Mouse (Mus musculus) limb, embryonic 13.5 days (tissue): ENCODE data around the gene Amigo2. TPM values are rescaled to one million over a fixed set of nuclear protein-coding genes. Genes with fewer than 3 reads are reported as not detected.
A peak's percentile ranks its signal among the peaks of the same experiment; 100 is the strongest.
"Not testable (repeated sequence)": the region's sequence is repeated elsewhere in the genome, so short reads cannot be mapped to it uniquely, and the experiment has no call there.

Experiments used
- ATAC-seq: fragments of 200-750 bp; cut with Nextera tagmentation; 2 replicates; pipeline ENCODE4 v1.8.0; 2017; ENCODE audit warnings: low read depth, moderate number of reproducible peaks, moderate TSS enrichment; ENCODE audit not compliant: low FRiP score
- H3K27ac ChIP-seq: fragments of 300-500 bp; sonication (generic); 2 replicates; pipeline ENCODE4 v1.5.1; 2015; ENCODE audit warnings: inconsistent platforms, mild to moderate bottlenecking, moderate library complexity
- H3K27me3 ChIP-seq: fragments of 300-500 bp; sonication (generic); 2 replicates; pipeline ENCODE4 v1.6.1; 2015; ENCODE audit warnings: mild to moderate bottlenecking, inconsistent platforms
- H3K36me3 ChIP-seq: fragments of 300-500 bp; sonication (generic); 2 replicates; pipeline ENCODE4 v1.6.1; 2015; ENCODE audit warnings: inconsistent platforms, mild to moderate bottlenecking, moderate library complexity
- H3K4me1 ChIP-seq: fragments of 300-500 bp; sonication (generic); 2 replicates; pipeline ENCODE4 v1.6.1; 2015; ENCODE audit warnings: inconsistent platforms
- H3K4me2 ChIP-seq: fragments of 300-500 bp; sonication (generic); replicated peaks from 2 replicates; pipeline ENCODE4 v1.6.1; 2015; ENCODE audit warnings: inconsistent platforms, mild to moderate bottlenecking, moderate library complexity
- H3K4me3 ChIP-seq: fragments of 300-500 bp; sonication (generic); 2 replicates; pipeline ENCODE4 v1.5.1; 2015; ENCODE audit warnings: moderate library complexity, mild to moderate bottlenecking, inconsistent platforms
- H3K9ac ChIP-seq: fragments of 300-500 bp; sonication (generic); 2 replicates; pipeline ENCODE4 v1.6.1; 2015; ENCODE audit warnings: mild to moderate bottlenecking, inconsistent platforms
- H3K9me3 ChIP-seq: fragments of 300-500 bp; sonication (generic); 2 replicates; pipeline ENCODE4 v1.6.1; 2016; ENCODE audit warnings: inconsistent platforms
- WGBS: fragments of 180-500 bp; shearing (Covaris S2); methylation state at CpG from one replicate; pipeline ENCODE4 v1.1.7; 2015; 5-methylcytosine and 5-hydroxymethylcytosine counted together
- polyA plus RNA-seq: library from polyadenylated mRNA; unstranded; fragments of >200 nt; fragmentation: Nextera tagmentation; extraction: Ambion mirVana; gene quantifications from 2 replicates; pipeline ENCODE4 v1.2.1, GENCODE M21; 2015

Gene Amigo2
- polyA plus RNA-seq, 1 experiment from 2014 or later, result 6.7 TPM

DNA sequence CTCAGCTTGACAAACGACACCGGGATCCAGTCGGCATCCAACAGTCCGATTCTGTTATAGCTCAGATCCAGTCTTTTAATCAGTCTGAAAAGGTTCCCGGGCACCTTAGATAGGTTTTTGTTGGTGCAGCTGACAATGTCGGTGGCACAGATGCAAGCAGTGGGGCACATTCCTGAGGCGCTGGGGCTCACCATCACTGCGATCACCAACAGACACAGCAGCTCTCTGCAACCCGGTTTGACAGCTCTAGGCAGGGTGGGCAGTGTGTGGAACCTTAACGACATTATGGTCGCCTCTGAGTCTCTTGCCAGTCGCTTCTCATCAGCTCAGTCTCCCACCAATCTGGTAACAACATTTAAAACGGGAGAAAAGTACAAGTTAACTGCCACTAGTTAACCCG is 831 bp downstream of the Amigo2 start:
- Histone ChIP-seq H3K36me3 (no peaks in the 10 kb centered on the region), H3K4me2 (peak overlapping the region; percentile 82), H3K9me3 (no peaks in the 10 kb centered on the region), H3K9ac (no peak overlapping the region), H3K27ac (no peak overlapping the region), H3K4me1 (peaks cover 20% of the 10 kb centered on the region), H3K27me3 (peaks cover 26% of the 10 kb centered on the region), H3K4me3 (peak overlapping the region; percentile 80)
- ATAC-seq, result no peak
- WGBS, result 27% methylated on average over 14 of the region's 14 CpGs

GRCm38 (mm10) chr15:97245392-97245791 is 1.7 kb downstream of the Amigo2 start:
- no peak overlapping the region for H3K4me2 ChIP-seq
- no peak overlapping the region for H3K4me3 ChIP-seq
- no peak for ATAC-seq
- peaks cover 20% of the 10 kb centered on the region for H3K4me1 ChIP-seq
- H3K9me3 ChIP-seq, result no peaks in the 10 kb centered on the region
- 76% methylated on average over 18 of the region's 18 CpGs for WGBS
- H3K36me3 ChIP-seq, result no peaks in the 10 kb centered on the region
- H3K27me3 ChIP-seq, result peaks cover 26% of the 10 kb centered on the region
- H3K9ac ChIP-seq, result no peak overlapping the region
- H3K27ac ChIP-seq, result no peak overlapping the region

DNA sequence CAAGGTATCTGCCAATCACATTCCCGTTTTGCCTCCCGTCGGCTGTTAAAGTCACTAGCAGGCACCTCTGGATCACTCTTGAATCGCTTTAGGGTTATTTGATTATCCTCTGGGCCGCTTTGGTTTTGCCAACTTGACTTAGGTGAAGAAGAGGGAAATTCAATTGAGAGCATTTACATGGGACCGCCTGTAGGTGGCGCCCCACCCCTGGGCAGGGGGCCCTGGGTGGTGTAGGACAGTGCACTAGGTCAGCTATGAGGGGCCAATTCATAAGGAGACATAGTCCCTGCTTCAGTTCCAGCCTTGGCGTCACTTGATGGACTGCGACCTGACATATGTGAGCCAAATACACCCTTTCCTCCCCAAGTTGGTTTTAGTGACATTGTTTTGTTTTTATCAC is 10.1 kb downstream of the Amigo2 start:
- H3K9me3 ChIP-seq, result peaks cover 6% of the 10 kb centered on the region; the same call in 1 of the 2 replicates
- no peak for ATAC-seq
- H3K36me3 ChIP-seq, result no peaks in the 10 kb centered on the region
- no peak overlapping the region for H3K4me2 ChIP-seq
- no peaks in the 10 kb centered on the region for H3K4me1 ChIP-seq
- WGBS, result 46% methylated on average over 9 of the region's 9 CpGs
- H3K27ac ChIP-seq, result no peak overlapping the region
- no peak overlapping the region for H3K9ac ChIP-seq
- no peaks in the 10 kb centered on the region for H3K27me3 ChIP-seq
- H3K4me3 ChIP-seq, result no peak overlapping the region

- H3K9ac ChIP-seq, result no peak overlapping the region
- H3K27ac ChIP-seq, result no peak overlapping the region
- WGBS, result 34% methylated on average over 7 of the region's 7 CpGs
- no peak overlapping the region for H3K4me3 ChIP-seq
- no peaks in the 10 kb centered on the region for H3K27me3 ChIP-seq
- peaks cover 14% of the 10 kb centered on the region for H3K9me3 ChIP-seq
- H3K36me3 ChIP-seq, result no peaks in the 10 kb centered on the region
- no peak for ATAC-seq
- H3K4me1 ChIP-seq, result no peaks in the 10 kb centered on the region
- H3K4me2 ChIP-seq, result no peak overlapping the region
These were observed 11.9 kb downstream of the Amigo2 start for GRCm38 (mm10) chr15:97235183-97235582.

- Histone ChIP-seq H3K9me3 (peaks cover 14% of the 10 kb centered on the region), H3K9ac (no peak overlapping the region), H3K4me3 (no peak overlapping the region), H3K27me3 (no peaks in the 10 kb centered on the region), H3K36me3 (no peaks in the 10 kb centered on the region), H3K4me1 (no peaks in the 10 kb centered on the region), H3K4me2 (no peak overlapping the region), H3K27ac (no peak overlapping the region)
- WGBS, result 86% methylated on average over 6 of the region's 6 CpGs
- ATAC-seq, result no peak
These were observed 13.0 kb downstream of the Amigo2 start for GRCm38 (mm10) chr15:97234076-97234475.

- H3K4me2 ChIP-seq, result no peak overlapping the region
- WGBS, result 85% methylated on average over 11 of the region's 11 CpGs
- H3K4me1 ChIP-seq, result no peaks in the 10 kb centered on the region
- H3K4me3 ChIP-seq, result no peak overlapping the region
- H3K9ac ChIP-seq, result no peak overlapping the region
- H3K27me3 ChIP-seq, result no peaks in the 10 kb centered on the region
- ATAC-seq, result no peak
- peaks cover 14% of the 10 kb centered on the region for H3K9me3 ChIP-seq
- no peaks in the 10 kb centered on the region for H3K36me3 ChIP-seq
- H3K27ac ChIP-seq, result no peak overlapping the region
These were observed 17.5 kb downstream of the Amigo2 start for GRCm38 (mm10) chr15:97229494-97230077.

DNA sequence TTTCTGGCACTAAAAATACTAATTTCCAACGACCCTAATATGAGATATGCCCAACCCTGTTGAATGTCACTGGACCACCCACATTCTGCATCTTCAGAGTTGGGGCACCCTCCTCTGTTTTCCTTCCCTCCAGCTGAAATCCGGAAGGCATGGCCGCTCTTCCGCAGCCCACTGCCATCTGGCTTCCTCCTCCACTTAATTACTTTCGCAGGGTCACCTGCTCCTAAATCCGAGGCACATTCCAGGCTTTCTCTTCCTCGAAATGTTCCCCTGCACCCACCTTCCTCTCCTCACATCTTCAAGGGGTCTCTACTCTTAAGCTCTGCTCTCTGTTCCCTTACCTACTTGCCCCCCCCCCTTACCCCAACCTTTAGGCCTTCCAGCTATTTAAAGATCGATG is 23.1 kb downstream of the Amigo2 start:
- H3K36me3 ChIP-seq, result no peaks in the 10 kb centered on the region
- H3K4me1 ChIP-seq, result no peaks in the 10 kb centered on the region
- no peak overlapping the region for H3K9ac ChIP-seq
- ATAC-seq, result no peak
- H3K4me2 ChIP-seq, result no peak overlapping the region
- H3K9me3 ChIP-seq, result no peaks in the 10 kb centered on the region
- 54% methylated on average over 8 of the region's 8 CpGs for WGBS
- no peaks in the 10 kb centered on the region for H3K27me3 ChIP-seq
- H3K4me3 ChIP-seq, result no peak overlapping the region
- no peak overlapping the region for H3K27ac ChIP-seq

DNA sequence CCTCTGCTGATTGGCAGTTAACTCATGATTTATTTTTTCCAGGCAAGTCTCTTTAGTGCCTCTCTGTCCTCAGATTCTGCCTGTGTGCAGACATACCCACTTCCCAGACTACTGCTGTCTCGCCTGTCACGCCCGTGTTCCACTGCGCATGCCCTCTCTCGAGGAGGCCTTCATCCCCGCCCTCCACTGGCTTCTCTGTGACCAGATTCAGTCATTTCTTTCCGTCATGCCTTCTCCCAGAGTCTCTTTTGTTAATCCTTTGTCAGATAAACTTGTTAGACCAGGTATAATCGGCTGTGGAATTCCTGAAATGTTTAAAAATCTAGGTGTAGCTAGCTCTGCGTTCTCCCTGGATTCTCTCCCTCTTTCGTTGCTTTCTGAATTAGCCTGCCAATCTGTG is 23.7 kb downstream of the Amigo2 start:
- Histone ChIP-seq H3K9me3 (no peaks in the 10 kb centered on the region), H3K9ac (no peak overlapping the region), H3K4me3 (no peak overlapping the region), H3K27ac (no peak overlapping the region), H3K36me3 (no peaks in the 10 kb centered on the region), H3K4me2 (no peak overlapping the region), H3K27me3 (no peaks in the 10 kb centered on the region), H3K4me1 (no peaks in the 10 kb centered on the region)
- WGBS, result 86% methylated on average over 10 of the region's 10 CpGs
- no peak for ATAC-seq

- Histone ChIP-seq H3K4me3 (no peak overlapping the region), H3K9me3 (no peaks in the 10 kb centered on the region), H3K27ac (no peak overlapping the region), H3K27me3 (no peaks in the 10 kb centered on the region), H3K36me3 (no peaks in the 10 kb centered on the region), H3K4me1 (no peaks in the 10 kb centered on the region), H3K9ac (no peak overlapping the region), H3K4me2 (no peak overlapping the region)
- WGBS, result 98% methylated on average over 5 of the region's 5 CpGs
- no peak for ATAC-seq
These were observed 30.2 kb downstream of the Amigo2 start for GRCm38 (mm10) chr15:97216843-97217242.

DNA sequence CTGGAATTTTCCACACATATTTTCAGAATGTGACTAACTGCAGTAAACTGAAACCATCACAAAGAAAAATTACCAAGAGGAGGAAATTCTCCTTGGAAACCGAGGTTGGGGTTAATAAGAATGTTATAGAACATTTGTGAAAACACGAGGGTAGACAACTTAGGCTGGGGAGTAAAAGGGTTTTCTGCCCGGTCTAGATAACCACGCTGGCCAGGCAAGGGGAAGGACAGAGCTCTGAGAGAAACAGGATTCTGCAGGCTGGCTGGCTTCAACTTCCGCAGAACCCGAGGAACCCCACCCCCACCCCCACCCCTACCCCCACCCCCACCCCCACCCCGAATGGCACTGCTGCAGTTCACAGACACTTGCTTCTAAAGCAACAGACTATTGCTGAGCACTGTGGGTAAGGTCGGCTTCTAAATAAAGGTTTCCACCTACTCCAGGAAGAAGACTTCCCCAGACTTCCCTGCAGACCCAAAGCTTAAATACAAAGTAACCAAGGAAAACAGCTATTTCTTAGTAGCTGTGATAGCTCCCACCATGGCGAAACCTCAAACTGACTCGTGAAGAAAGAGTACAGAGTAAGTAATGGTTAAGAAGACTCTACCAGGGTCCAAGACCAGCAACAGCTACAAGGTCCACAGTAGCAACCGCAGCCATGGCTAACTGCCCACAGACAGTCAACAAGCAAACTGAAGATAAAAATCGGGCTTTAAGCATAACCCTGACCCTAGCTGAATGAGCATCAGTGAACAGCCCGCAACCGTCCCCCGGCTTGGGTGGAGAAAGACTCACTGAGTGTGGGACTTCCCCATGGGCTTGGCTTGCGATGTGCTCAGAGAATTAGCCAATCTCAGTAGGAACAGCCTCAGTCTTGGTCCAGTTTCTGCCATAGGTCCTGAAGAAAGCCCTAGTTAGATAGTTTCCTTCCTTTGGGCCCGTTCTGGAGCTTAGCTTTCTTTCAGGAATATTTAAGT is 34.3 kb downstream of the Amigo2 start:
- H3K27ac ChIP-seq, result no peak overlapping the region
- H3K36me3 ChIP-seq, result no peaks in the 10 kb centered on the region
- no peak for ATAC-seq
- H3K9me3 ChIP-seq, result no peaks in the 10 kb centered on the region
- WGBS, result 78% methylated on average over 17 of the region's 17 CpGs
- no peak overlapping the region for H3K4me2 ChIP-seq
- H3K27me3 ChIP-seq, result no peaks in the 10 kb centered on the region
- H3K4me1 ChIP-seq, result no peaks in the 10 kb centered on the region
- H3K9ac ChIP-seq, result no peak overlapping the region
- no peak overlapping the region for H3K4me3 ChIP-seq

DNA sequence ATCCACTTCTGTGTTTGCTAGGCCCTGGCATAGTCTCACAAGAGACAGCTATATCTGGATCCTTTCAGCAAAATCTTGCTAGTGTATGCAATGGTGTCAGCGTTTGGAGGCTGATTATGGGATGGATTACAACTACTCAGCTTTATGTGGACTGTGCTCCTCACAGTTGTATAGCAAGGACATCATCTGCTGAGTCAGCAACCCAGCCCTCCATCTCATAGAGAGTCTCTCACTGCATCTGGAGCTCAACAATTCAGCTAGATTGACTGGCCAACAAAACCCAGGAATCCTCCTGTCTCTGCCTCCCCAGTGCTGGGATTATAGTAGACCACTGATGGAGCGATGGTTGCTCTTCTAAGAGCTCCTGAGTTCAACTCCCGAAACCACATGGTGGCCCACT is 37.3 kb downstream of the Amigo2 start:
- not testable (repeated sequence) for H3K9ac ChIP-seq, H3K4me1 ChIP-seq, H3K4me3 ChIP-seq, ATAC-seq, H3K36me3 ChIP-seq, H3K27me3 ChIP-seq, H3K4me2 ChIP-seq, H3K27ac ChIP-seq, H3K9me3 ChIP-seq
- WGBS, result 80% methylated on average over 3 of the region's 3 CpGs

DNA sequence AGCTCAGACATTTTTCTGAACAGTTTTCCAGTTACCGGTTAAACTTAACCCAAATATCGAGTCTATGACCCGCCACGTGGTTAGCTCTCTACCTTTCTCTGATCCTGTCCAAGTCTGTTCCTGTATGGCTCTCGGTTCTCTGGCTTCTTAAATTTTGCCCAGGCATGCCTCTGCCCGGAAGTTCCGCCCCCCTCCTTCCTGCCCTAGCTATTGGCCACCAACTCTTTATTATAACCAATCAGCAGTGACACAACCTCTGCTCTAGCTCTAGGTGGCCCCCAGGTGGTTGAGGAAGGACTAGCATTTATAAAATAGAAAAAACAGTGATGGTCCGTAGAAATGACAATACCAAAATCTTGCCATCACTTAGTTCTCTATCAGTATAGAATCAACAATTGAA is 40.6 kb downstream of the Amigo2 start:
- H3K27me3 ChIP-seq, result no peaks in the 10 kb centered on the region
- no peak for ATAC-seq
- H3K4me2 ChIP-seq, result no peak overlapping the region

More for the DNA sequence above, 40.6 kb downstream of the Amigo2 start:
- no peak overlapping the region for H3K4me3 ChIP-seq
- H3K27ac ChIP-seq, result no peak overlapping the region
- no peaks in the 10 kb centered on the region for H3K4me1 ChIP-seq
- H3K9me3 ChIP-seq, result no peaks in the 10 kb centered on the region
- WGBS, result 95% methylated on average over 8 of the region's 8 CpGs
- H3K9ac ChIP-seq, result no peak overlapping the region
- H3K36me3 ChIP-seq, result no peaks in the 10 kb centered on the region
